Mouse (Mus musculus) spleen, adult 2 months (tissue): ENCODE data around the gene Gm2974.
"Not testable (repeated sequence)": the region's sequence is repeated elsewhere in the genome, so short reads cannot be mapped to it uniquely, and the experiment has no call there.

Experiments used
- CTCF ChIP-seq: fragments of 200-500 bp; IDR thresholded peaks from 2 replicates; pipeline ENCODE4 v1.5.1; 2011; ENCODE audit warnings: mild to moderate bottlenecking, inconsistent platforms; ENCODE audit not compliant: insufficient read depth, insufficient read length, insufficient replicate concordance; ENCODE audit errors: extremely low read depth
- POLR2A ChIP-seq: fragments of 200-500 bp; IDR thresholded peaks from 2 replicates; pipeline ENCODE4 v1.6.1; 2011; ENCODE audit warnings: low read depth, low read length, inconsistent platforms

DNA sequence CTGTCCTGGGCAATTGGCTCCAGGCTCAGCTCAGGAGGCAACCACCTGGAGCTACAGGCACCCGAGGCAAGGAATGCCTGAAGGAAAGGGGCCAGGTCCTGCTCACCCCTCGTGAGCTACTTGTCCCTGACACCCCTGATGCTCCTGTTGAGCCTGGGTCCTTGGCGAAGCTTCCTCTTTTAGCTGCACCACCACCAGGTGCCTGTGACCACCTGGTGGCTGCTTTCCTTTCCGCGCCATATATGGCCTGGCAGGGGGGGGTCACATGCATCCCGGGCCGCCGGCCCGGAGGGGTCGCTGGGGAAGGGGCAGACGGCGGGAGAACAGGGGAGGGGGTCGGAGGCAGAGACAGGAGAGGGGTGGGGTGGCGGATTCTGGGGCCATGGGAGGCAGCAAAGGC, 346 bp upstream of the Gm2974 start:
- TF ChIP-seq POLR2A, CTCF: not testable (repeated sequence)
